Mouse (Mus musculus): ENCODE measurements around the gene Zfp511. TPM values are rescaled to one million over a fixed set of nuclear protein-coding genes. Genes with fewer than 3 reads are reported as not detected.
A peak's percentile ranks its signal among the peaks of the same experiment; 100 is the strongest.

Gene Zfp511
- polyA plus RNA-seq (2014; fragmentation: Nextera tagmentation; extraction: Ambion mirVana) = 52.5 and 53.6 TPM in 2 replicates

DNA sequence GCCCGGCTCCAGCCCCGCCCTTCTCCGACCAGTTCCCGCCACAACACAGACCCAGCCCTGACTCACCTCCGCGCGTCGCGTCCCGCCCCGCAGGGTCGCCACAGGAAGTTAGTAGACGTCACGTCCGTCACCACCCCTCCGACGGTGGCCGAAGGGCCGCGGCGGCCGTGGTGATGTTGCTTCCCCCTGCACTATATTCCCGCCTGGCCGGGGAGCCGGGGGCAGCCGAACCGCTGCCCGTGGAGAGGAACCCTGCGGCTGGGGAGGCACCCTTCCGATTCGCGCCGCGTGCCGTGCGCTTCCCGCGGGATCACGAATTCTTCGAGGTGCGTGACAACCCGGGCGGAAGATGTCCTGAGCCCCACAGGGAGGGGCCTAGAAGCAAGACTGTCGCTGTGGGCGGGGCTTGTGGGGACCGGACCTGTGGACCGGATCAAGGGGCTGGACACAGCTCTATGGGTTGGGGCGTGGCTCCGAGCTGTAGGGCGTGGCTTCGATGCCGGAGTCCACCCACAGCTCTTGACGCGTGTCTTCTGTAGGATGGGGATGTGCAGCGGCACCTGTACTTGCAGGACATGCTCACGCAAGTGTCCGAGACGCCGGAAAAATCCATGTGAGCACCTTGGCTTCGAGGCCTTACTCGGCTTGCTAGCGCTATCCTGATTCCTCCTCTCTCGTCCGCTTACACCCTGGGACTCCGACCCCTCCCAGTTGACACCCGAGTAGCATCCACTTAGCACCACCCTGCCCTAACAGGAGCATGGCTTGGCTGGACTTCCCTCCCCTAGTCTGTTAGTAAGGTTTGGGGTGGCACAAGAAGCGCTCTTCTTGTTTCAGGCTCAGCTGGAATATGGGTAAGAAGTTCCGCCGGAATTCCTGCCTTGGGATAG is at the start of gene Zfp511, which contains the start of gene Tubgcp2:
Gene Zfp511 (plus strand): TSS at position 111 of the 890 bp plus-strand sequence.
Gene Tubgcp2 (minus strand): TSS at position 389 of the 890 bp plus-strand sequence.
- H3K9me3 ChIP-seq (replicated peaks; ENCODE audit: control insufficient read depth, low read length) = no peaks in the 10 kb centered on the region
- peak within 1 kb of the TSS; percentile 86 for H3K27ac ChIP-seq (ENCODE audit: low read depth, low read length)
- no peaks in the 10 kb centered on the region for H3K27me3 ChIP-seq (replicated peaks; ENCODE audit: control insufficient read depth, insufficient read depth, low read length)
- H3K4me2 ChIP-seq (ENCODE audit: low read length) = peak within 1 kb of the TSS; percentile 60
- H3K9ac ChIP-seq (ENCODE audit: low read length) = peak within 1 kb of the TSS; percentile 81
- peak within 1 kb of the TSS; percentile 88 for H3K4me3 ChIP-seq (ENCODE audit: low read depth, low read length)
- peaks cover 37% of the 10 kb centered on the region for H3K36me3 ChIP-seq (ENCODE audit: control insufficient read depth, insufficient read depth, low read length)
- DNase-seq (ENCODE audit: low spot score) (peak; percentile 95), ATAC-seq (peak; percentile 97)
- WGBS = 2% methylated on average over 65 of the region's 69 CpGs
- peaks cover 16% of the 10 kb centered on the region for H3K4me1 ChIP-seq (ENCODE audit: control insufficient read depth, insufficient read depth, low read length)

DNA sequence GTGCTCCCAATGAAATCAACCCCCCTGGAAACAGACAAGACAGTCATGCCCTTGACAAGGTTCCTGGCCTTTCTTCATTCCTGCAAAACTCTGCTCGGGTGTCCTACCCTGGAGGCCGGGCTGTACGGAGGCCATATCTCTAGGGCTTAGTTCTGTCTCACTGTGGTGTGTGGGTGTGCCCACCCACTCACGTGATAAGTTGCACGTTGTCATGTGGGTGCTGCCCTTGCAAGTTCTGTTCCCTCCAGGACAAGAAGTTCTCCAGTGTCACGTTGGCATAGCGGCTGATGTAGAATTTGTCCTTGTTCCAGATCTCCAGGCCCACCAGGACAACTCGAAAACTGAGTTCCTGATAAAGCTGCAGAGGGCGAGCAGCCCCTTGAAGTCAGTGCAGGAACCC is 47.9 kb upstream of the Zfp511 start:
- H3K36me3 ChIP-seq (ENCODE audit: control insufficient read depth, insufficient read depth, low read length) = peaks cover 17% of the 10 kb centered on the region
- H3K27me3 ChIP-seq (replicated peaks; ENCODE audit: control insufficient read depth, insufficient read depth, low read length) = no peaks in the 10 kb centered on the region
- no peak for DNase-seq (ENCODE audit: low spot score)
- 91% methylated on average over 9 of the region's 9 CpGs for WGBS
- H3K4me2 ChIP-seq (ENCODE audit: low read length) = no peak overlapping the region
- no peak for ATAC-seq
- no peak overlapping the region for H3K4me3 ChIP-seq (ENCODE audit: low read depth, low read length)
- no peak overlapping the region for H3K27ac ChIP-seq (ENCODE audit: low read depth, low read length)
- H3K9me3 ChIP-seq (replicated peaks; ENCODE audit: control insufficient read depth, low read length) = no peaks in the 10 kb centered on the region
- no peaks in the 10 kb centered on the region for H3K4me1 ChIP-seq (ENCODE audit: control insufficient read depth, insufficient read depth, low read length)
- no peak overlapping the region for H3K9ac ChIP-seq (ENCODE audit: low read length)

- peaks cover 21% of the 10 kb centered on the region for H3K36me3 ChIP-seq (ENCODE audit: control insufficient read depth, insufficient read depth, low read length)
- H3K4me1 ChIP-seq (ENCODE audit: control insufficient read depth, insufficient read depth, low read length) = no peaks in the 10 kb centered on the region
- H3K27me3 ChIP-seq (replicated peaks; ENCODE audit: control insufficient read depth, insufficient read depth, low read length) = no peaks in the 10 kb centered on the region
- DNase-seq (ENCODE audit: low spot score) = no peak
- no peak for ATAC-seq
- WGBS = 57% methylated on average over 8 of the region's 8 CpGs
- no peak overlapping the region for H3K4me3 ChIP-seq (ENCODE audit: low read depth, low read length)
- H3K4me2 ChIP-seq (ENCODE audit: low read length) = no peak overlapping the region
- H3K27ac ChIP-seq (ENCODE audit: low read depth, low read length) = no peak overlapping the region
- no peak overlapping the region for H3K9ac ChIP-seq (ENCODE audit: low read length)
- no peaks in the 10 kb centered on the region for H3K9me3 ChIP-seq (replicated peaks; ENCODE audit: control insufficient read depth, low read length)
Observed at GRCm38 (mm10) chr7:139990864-139991394, 45.3 kb upstream of the Zfp511 start.

DNA sequence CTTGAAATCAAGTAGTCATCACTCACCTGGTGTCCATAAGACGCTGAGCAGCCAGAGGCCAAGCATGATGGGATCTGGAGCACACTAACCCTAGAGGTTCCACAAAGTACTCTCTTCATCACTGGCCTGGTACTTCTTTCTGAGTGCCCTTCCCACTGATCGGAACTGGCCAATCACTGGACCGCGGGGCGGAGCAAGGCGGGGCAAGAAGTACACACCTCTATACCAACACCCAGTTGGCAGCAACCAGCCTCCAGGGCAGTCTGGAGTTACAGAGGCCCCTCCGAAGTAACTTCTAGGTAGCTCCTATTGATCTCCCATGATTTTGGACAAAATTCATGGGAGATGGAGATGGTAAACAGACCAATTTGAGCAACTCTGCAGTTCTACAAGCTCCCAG is 43.8 kb upstream of the Zfp511 start, which contains the start of gene Adam8:
Gene Adam8 (minus strand): TSS at position 157 of the 400 bp plus-strand sequence.
- no peak for DNase-seq (ENCODE audit: low spot score)
- no peak within 1 kb of the TSS for H3K4me2 ChIP-seq (ENCODE audit: low read length)
- ATAC-seq = no peak
- H3K9ac ChIP-seq (ENCODE audit: low read length) = no peak within 1 kb of the TSS
- no peaks in the 10 kb centered on the region for H3K4me1 ChIP-seq (ENCODE audit: control insufficient read depth, insufficient read depth, low read length)
- no peaks in the 10 kb centered on the region for H3K9me3 ChIP-seq (replicated peaks; ENCODE audit: control insufficient read depth, low read length)
- no peak within 1 kb of the TSS for H3K4me3 ChIP-seq (ENCODE audit: low read depth, low read length)
- whole genome bisulfite sequencing = 32% methylated on average over 7 of the region's 7 CpGs
- H3K36me3 ChIP-seq (ENCODE audit: control insufficient read depth, insufficient read depth, low read length) = peaks cover 26% of the 10 kb centered on the region
- H3K27ac ChIP-seq (ENCODE audit: low read depth, low read length) = no peak within 1 kb of the TSS
- H3K27me3 ChIP-seq (replicated peaks; ENCODE audit: control insufficient read depth, insufficient read depth, low read length) = no peaks in the 10 kb centered on the region

DNA sequence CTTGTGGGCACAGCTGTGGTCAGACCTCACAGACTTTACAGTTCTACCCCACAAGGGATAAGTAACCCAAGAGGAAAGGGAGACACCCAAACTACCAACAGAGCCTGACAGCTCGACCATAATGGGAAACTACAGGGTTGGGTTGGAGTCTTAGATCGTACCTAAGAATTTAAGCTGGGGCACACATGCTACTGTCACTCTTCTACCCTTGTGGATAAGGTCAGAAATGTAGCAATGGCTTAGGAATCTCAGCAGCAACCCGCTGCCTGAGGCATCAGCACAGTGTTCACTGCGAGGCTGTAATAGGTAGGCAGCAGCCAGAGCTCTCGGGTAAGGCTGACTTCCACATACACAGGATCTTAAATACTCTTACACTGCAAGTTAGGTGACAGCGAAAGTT is 42.7 kb upstream of the Zfp511 start:
- 94% methylated on average over 6 of the region's 6 CpGs for WGBS
- H3K9me3 ChIP-seq (replicated peaks; ENCODE audit: control insufficient read depth, low read length) = no peaks in the 10 kb centered on the region
- H3K4me1 ChIP-seq (ENCODE audit: control insufficient read depth, insufficient read depth, low read length) = no peaks in the 10 kb centered on the region

GRCm38 (mm10) chr7:139994202-139994601 is 42.0 kb upstream of the Zfp511 start:
- H3K4me2 ChIP-seq (ENCODE audit: low read length) = no peak overlapping the region
- peaks cover 44% of the 10 kb centered on the region for H3K36me3 ChIP-seq (ENCODE audit: control insufficient read depth, insufficient read depth, low read length)
- no peaks in the 10 kb centered on the region for H3K9me3 ChIP-seq (replicated peaks; ENCODE audit: control insufficient read depth, low read length)
- H3K4me1 ChIP-seq (ENCODE audit: control insufficient read depth, insufficient read depth, low read length) = no peaks in the 10 kb centered on the region
- H3K27me3 ChIP-seq (replicated peaks; ENCODE audit: control insufficient read depth, insufficient read depth, low read length) = no peaks in the 10 kb centered on the region
- no peak overlapping the region for H3K27ac ChIP-seq (ENCODE audit: low read depth, low read length)
- WGBS = 79% methylated on average over 4 of the region's 4 CpGs
- no peak overlapping the region for H3K4me3 ChIP-seq (ENCODE audit: low read depth, low read length)
- H3K9ac ChIP-seq (ENCODE audit: low read length) = no peak overlapping the region
- DNase-seq (ENCODE audit: low spot score) (no peak), ATAC-seq (no peak)

More for the DNA sequence above, 42.7 kb upstream of the Zfp511 start:
- no peak overlapping the region for H3K4me2 ChIP-seq (ENCODE audit: low read length)
- ATAC-seq (no peak), DNase-seq (ENCODE audit: low spot score) (no peak)
- H3K36me3 ChIP-seq (ENCODE audit: control insufficient read depth, insufficient read depth, low read length) = peaks cover 37% of the 10 kb centered on the region
- H3K27me3 ChIP-seq (replicated peaks; ENCODE audit: control insufficient read depth, insufficient read depth, low read length) = no peaks in the 10 kb centered on the region
- H3K27ac ChIP-seq (ENCODE audit: low read depth, low read length) = no peak overlapping the region
- H3K4me3 ChIP-seq (ENCODE audit: low read depth, low read length) = no peak overlapping the region
- no peak overlapping the region for H3K9ac ChIP-seq (ENCODE audit: low read length)

DNA sequence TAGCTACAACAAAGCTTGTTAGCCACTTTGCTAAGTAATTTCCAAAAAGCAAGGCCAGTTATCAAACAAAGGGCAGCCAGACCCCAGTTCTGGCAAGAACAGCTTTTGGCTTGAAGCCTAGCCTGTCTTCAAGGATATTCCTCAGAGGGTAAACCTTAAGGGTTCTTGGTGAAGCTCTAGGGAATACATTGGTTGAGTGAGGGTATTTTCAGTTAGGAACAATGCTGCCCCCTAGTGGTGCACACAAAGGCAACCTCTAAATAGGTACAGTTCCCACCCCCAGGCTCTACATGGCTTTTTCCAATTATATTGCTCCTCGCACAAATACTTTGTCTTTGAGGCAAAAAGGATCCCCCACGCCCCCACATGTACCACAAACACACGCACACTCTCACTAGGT is 41.5 kb upstream of the Zfp511 start:
- peak; percentile 82 for DNase-seq (ENCODE audit: low spot score)
- 16% methylated on average over 3 of the region's 3 CpGs for WGBS

GRCm38 (mm10) chr7:139998691-139999350 is 37.4 kb upstream of the Zfp511 start:
- no peaks in the 10 kb centered on the region for H3K27me3 ChIP-seq (replicated peaks; ENCODE audit: control insufficient read depth, insufficient read depth, low read length)
- no peak overlapping the region for H3K4me3 ChIP-seq (ENCODE audit: low read depth, low read length)
- no peaks in the 10 kb centered on the region for H3K9me3 ChIP-seq (replicated peaks; ENCODE audit: control insufficient read depth, low read length)
- H3K27ac ChIP-seq (ENCODE audit: low read depth, low read length) = no peak overlapping the region
- no peak overlapping the region for H3K4me2 ChIP-seq (ENCODE audit: low read length)
- no peak for ATAC-seq
- WGBS = 95% methylated on average over 13 of the region's 13 CpGs
- DNase-seq (ENCODE audit: low spot score) = no peak
- H3K4me1 ChIP-seq (ENCODE audit: control insufficient read depth, insufficient read depth, low read length) = no peaks in the 10 kb centered on the region
- H3K36me3 ChIP-seq (ENCODE audit: control insufficient read depth, insufficient read depth, low read length) = peaks cover 81% of the 10 kb centered on the region
- H3K9ac ChIP-seq (ENCODE audit: low read length) = no peak overlapping the region

More for the DNA sequence above, 41.5 kb upstream of the Zfp511 start:
- Histone ChIP-seq H3K4me2 (ENCODE audit: low read length) (no peak overlapping the region), H3K9ac (ENCODE audit: low read length) (no peak overlapping the region), H3K27ac (ENCODE audit: low read depth, low read length) (no peak overlapping the region), H3K4me3 (ENCODE audit: low read depth, low read length) (no peak overlapping the region), H3K36me3 (ENCODE audit: control insufficient read depth, insufficient read depth, low read length) (peaks cover 49% of the 10 kb centered on the region), H3K4me1 (ENCODE audit: control insufficient read depth, insufficient read depth, low read length) (no peaks in the 10 kb centered on the region), H3K27me3 (replicated peaks; ENCODE audit: control insufficient read depth, insufficient read depth, low read length) (no peaks in the 10 kb centered on the region), H3K9me3 (replicated peaks; ENCODE audit: control insufficient read depth, low read length) (no peaks in the 10 kb centered on the region)
- ATAC-seq = peak; percentile 66; the same call in 1 of the 2 replicates

Data from forebrain, embryonic 14.5 days (tissue).